Mouse (Mus musculus) forelimb bud, embryonic 11.5 days (tissue): ENCODE data around the gene Primpol.
"Not testable (repeated sequence)": the region's sequence is repeated elsewhere in the genome, so short reads cannot be mapped to it uniquely, and the experiment has no call there.

ENCODE experiments used
- DNase-seq: peaks from one replicate; pipeline ENCODE4 v3.0.0-alpha.2; 2012; ENCODE audit warnings: low read depth, low spot score

Gene Primpol

DNA sequence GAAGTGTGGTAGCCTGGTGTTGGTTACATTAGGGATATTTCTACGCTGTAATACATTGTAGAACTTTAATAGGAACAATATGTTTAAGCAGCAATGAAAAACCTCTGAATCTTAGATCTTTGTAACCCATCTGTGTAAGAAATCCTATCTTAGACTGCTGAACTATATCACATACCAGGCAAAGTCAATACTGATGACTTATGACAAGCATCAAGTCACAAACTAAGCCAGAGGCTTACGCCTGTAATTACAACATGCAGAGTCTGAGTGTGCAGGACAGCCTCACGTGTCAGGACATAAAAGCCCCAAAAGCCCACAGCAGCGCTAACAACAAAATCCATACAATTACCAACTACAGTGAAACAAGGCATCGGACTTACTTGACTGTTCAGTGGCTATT is 13.4 kb downstream of the Primpol start:
- DNase-seq = peak; percentile 27

DNA sequence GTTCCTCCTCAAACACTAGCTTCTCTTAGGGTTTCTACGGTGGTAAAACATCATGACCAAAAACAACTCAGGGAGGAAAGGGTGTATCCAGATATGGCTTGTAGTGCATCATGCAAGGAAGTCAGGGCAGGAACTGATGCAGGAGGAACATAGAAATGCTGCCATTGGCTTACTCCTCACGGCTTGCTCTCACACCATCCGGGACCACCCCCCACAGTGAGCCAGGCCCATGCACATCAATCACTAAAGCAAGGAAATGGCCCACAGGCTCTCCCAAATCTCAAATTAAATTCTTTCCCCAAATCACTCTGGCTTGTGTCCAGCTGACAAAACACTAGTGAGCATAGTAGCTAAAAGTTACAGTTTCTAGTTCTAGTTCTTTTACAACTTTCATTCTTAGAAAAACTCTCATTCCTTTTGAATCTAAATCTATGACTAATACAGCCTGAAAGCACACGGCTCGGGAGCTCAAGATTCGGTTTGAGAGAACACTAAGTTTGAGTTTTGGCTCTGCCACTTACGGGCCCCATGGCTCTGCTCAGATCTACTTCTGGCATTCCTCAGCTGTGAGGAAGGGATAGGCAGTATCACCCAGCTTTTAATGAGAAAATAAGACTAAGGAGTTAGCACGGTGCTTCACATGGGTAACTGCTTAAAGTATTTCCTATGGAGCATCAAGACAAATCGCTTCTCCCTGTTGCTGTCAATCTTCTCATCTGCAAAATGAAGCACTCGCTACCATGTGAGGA is 15.9 kb downstream of the Primpol start:
- DNase-seq = peak; percentile 33

DNA sequence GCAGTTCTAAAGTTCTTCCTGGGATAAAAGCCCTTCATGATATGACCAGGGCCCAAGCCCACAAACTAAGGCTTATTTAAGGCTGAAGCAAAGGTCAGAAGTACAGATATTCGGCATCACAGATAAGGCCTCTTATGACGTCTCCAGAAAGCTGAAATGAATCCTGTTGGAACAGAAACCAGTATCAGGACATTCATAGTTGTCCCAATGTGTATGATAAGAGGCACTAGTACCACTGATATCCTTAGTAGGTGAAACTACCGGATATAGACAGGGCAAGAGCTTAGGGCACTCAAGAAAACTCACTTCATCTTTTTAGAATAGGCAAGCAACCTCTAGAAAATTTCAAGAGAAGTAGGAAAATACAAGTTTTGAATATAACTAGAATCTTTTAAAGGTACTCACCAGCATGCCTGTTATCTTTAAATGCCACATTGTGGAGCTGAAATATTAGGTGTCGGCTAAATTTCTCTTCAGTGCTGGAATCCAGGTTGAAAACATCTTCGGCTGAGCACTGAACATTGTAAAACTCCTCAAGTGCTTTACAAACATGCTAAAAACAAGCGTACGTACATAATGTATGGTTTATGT is 17.6 kb downstream of the Primpol start:
- no peak for DNase-seq

DNA sequence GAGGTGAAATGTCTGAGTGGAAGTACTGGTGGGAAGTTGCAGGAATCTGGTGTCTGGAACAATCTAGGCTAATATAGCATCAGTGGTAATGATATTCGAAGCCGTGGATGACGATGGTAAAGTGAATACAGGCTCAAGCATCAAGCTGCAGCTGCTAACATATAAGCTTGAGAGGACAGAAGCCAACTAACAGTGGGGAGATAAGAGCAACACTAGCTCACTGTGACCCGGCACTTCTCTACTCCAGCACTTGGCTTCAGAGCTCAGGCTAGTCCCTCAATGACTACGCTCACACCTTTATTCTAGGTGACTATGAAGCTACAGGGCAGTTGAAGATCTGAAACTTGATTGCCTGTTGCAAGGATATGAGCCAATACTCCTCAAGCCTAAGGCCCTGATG is 18.3 kb downstream of the Primpol start:
- no peak for DNase-seq

DNA sequence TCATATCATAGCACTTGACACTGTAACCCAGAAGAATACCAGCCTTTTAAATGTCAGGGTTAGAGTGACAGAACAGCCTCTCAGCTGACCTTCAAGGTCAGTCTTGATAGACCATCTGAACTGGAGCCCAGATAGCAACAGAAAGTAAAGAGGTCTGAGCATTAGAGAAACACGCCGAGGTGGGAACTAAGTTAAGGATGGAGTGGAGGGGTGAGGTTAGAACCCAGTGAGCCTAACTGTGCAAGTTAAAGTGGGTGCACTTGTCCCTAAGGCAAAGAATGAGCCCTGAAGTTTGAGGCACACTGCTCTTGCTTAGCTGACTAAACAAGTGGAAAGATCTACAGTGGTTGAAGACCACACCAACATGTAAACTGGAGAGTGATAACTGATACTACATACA is 18.9 kb downstream of the Primpol start:
- DNase-seq = no peak

DNA sequence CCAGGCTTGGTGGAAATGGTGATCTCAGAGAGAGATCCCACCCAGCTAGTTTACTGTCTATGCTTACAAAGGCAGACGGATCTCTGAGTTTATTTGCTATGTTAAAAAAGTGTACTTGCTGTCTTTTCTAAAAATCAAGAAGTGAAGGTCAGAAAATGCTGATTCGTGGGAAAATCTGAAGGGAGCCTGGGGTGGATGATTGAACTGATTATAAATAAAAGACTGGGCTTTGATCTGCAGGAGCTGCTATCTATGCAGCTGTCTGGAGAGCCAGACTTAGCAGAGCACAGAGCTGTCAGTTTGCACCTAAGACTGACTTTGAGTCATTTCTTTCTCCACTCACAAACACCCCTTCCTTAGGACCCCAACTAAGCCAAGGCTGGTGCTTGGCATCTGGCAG is 19.6 kb downstream of the Primpol start:
- no peak for DNase-seq

DNA sequence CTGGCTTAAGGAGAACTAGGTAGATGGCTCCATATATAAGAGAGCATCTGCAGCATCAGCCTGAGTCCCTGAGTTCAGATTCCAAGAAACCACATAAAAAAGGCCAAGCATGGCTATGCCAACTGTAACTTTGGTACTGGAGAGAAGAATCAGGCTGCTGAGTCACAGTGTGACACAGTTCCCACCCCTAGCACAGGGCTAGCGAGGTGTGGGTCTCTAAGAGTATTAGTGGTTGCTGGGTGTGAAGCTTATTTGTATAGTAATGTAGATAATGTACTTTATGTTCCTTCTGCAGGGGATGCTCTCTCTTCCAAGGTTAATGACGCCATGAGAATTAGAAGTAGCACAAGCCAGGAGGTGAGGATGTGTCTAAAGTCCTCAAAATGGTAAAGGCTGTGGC is 20.5 kb downstream of the Primpol start:
- DNase-seq = no peak

DNA sequence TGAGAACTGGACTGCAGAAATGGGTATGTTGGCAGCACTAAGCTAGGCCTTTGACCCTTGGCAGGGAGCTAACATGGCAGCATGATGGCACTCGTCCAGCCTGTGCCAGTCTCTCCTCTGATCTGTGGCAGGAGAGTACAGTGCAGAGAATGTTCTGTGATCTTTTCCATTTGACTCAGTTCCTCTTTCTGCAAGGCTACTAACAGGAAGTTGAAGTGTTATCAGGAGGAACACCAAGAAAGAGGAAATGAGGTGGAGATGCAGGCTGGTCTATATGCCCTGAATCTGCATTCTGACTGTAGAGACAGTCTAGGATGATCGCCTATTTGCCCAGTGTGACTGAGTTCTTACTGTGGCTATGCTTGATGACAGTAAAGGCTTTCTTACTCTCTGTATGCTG is 21.4 kb downstream of the Primpol start:
- no peak for DNase-seq

DNA sequence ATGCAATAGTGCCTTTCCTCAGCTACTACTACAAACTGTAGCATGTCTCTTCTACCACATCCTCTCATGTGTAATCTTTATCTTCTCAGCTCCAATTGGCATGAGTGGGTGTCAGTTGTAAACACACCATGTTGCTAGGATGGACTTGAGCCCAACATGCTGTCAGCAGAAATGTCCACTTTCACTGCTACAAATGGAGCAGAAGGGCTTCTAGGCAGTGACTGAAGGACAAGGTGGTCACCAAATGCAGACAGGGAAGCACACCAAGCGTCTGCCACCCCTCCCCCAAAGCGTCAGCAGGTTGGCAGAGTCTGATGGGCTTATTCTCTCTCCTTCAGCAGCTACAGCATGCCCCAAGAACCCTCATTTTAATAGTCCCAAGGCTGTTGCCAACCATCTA is 23.2 kb downstream of the Primpol start:
- DNase-seq = no peak

DNA sequence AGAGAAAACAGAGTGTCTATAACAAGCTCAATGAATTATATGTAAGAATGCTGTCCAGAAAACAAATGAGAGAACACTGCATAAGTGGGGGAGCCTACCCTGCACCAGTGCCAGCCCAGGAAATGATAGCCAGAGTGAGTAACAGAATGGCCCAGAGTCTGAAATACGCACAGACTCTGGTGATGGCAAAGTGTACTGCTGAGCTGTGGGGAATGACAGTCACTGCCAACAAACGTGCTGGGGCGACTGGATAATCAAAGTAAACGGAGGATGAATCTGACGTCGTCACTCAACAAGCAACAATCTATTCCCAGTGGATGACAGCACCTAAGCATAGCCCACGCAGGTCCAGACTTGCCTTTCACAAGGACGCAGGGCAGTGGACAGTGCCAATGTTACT is 23.9 kb downstream of the Primpol start:
- DNase-seq = no peak

DNA sequence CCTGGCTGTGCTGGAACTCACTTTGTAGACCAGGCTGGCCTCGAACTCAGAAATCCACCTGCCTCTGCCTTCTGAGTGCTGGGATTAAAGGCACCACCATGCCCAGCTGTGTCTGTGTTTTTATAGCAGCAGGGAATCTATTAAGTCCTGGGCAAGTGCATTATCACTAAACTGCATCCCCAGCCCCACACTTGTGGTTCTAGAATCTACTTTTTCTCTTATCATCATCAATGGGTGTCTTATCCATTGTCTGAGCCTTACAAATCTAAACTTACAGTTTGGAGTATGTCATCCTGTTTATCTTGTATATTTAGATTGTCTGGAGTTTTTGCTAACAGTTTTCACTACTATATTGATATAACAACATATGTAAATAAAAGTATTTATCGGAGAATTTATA is 28.3 kb downstream of the Primpol start:
- no peak for DNase-seq

DNA sequence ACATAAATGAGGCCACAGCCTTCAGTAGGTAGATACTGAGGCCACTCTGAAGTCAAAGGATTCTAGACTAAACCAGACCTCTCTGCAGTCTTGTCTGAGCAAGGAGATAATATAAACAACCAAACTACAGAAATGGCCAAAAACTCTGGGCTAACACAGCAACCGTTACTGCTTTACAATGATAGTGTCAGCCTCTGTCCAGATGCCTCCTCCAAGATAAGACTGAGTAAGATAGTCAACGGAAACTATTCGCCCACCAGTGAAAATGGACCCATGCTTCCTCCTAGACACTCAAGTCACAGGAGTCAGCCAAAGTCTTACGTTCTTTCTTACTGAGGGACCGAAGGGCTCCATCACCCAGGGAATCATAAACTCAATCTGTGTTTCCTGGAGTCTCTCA is 29.1 kb downstream of the Primpol start:
- DNase-seq = no peak

DNA sequence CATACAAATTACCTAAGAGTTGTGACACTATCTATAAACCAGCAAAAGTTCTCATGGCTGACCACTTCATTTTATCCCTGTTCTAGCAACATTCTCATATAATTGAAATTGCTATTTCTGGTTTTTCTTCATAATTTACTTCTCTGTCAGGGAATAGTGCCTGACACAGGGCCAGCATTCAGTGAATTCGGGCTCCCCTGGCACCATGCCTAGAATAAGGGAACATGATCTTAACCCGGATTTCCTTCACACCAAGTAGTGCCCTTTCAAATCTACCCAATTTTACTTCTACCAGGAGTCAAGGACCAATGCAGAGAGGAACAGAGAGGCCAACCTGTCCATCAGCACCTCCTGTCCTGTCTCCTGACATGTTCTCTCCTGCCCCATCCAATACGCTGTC is 31.4 kb downstream of the Primpol start:
- no peak for DNase-seq

DNA sequence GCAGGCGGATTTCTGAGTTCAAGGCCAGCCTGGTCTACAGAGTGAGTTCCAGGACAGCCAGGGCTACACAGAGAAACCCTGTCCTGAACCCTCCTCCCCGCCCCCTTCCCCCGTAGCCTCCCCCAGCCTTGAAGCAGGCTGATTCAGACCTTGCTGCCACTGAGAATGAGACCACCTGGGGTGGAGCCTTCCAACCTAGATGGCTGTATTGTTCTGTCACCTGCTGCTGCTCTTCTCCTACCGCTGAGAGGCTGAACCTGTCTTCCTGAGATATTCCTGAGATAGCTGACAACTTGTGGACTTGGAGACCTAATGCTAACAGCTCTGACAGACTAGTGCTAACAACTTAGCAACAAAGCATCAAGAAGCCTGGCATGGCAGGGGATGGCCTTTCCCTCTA is 32.7 kb downstream of the Primpol start:
- DNase-seq = not testable (repeated sequence)

DNA sequence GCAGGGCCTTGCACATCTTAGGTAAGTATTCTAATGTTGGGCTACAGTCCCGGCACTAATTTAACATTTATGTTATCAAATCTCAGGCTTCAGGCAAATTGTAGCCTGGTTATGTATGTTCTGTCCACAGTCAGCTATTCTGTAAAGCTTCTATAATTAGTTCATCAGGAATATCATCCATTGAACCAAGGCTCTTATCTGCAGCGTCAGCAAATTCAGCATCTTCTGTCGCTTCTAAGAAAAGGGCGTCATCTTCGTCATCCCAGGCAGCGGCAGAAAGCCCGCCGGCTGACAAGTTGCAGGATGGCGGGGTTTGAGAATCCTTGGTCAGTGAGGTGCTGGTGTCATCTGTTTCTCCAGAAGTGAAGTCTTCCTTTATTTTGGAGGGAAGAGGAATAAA is 38.2 kb downstream of the Primpol start:
- DNase-seq = no peak

DNA sequence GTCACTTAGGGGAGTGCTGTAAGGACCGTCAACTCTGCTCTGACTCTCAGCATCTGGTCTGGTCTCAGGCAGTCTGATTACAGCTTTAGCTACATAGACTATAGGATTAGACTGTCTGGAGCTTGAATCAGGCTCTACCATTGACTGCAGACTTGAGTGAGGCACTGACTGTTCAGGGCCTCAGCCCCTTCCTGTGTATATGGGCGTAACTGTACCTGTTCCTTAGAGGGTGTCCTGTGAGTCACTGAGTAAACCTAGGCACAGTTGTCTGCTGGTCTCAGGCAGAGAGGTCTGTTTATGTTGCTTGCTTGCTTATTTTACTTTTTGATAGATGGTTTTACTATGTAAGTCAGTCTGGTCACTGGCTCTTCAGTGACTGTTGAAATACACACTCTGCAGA is 43.0 kb downstream of the Primpol start:
- DNase-seq = no peak

DNA sequence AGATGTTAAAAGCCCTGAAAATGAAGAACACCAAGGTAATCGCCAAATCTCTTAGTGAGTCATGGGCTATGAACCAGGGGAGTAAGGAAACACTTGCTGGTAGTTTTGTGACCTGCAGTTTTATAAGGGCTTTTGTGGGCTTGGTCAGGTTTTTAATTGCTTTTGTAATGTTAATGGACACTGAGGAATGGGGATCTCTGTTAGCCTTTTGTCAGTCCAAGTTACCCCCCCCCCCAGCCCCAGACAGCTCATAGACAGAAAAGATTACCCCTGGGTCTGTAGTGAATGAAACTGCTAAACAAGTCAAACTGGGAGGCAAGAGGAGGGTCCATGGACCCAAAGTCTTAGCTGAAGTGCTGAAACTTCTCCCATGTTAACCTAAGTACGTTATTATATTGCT is 43.6 kb downstream of the Primpol start:
- no peak for DNase-seq

DNA sequence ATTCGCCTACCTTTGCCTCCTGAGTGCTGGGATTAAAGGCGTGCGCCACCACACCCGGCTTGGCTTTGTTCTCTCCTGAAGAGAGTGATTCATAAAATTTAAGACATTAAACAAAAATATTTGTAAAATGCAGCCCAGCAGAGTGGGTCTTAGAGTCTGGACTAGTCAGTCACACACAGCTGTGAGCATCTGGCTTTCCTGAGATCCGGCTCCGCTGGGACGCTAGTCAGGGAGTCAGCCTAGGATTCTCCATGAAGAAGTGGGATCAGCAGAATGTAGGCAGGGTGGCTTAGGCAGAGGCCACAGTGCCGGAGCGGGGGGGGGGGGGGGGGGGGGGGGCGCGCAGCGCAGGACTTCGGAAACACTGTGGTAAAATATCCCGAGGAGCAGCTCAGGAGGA is 46.3 kb downstream of the Primpol start:
- DNase-seq = no peak

DNA sequence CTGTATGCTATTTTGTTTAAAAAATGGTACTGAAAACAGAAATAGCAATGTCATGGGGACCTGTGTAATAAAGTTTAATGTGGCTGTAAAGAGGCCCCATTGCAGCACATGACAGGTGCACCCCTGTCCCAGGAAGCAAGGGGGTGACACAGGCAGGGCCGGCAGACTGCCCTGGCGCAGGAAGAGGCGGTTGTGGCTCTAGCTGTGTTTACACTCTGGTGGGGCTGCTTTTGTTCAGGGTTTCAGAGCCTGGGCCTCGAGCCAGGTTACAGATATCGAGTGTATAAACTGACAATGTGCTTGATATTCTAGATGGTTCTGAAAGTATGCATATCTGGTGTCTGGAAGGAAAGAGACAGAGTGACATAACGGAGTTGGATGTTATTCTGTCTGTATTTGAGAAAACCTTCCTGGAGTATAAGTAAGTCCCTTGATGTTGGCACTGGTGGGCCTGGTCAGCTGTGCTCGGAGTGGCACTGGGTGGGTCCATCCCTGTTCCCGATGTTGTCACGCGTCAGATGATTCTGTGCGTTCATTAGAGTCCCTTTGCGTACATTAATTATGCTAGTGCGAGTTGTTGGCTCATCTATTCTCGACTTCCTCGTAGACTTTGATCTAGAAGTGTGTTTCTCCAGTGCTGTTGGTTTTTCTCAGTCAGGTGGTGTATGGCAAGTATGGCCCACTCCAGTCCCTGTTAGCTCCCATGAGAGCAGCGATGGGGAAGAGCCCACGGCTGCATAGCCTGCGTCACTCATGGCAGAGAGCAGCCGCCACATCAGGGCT is 47.2 kb downstream of the Primpol start:
- no peak for DNase-seq

DNA sequence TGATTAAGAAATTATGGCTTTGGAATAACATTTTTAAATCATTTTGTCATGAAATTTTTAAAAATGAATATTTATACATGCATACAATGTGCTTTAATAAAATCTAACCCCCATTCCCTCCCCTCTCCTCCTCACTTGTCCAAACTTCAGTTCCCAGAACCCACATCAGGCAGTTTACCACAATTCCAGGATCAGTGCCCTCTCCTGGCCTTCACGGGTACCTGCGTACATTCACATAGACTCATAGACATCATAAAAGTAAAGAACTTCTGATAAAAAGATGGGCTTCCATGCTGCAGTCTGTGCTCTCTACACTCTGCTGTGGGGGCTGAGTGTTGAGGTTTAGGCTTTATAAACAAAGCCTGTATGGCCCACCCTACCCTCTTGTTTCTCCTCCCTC is 48.1 kb downstream of the Primpol start:
- DNase-seq = no peak

DNA sequence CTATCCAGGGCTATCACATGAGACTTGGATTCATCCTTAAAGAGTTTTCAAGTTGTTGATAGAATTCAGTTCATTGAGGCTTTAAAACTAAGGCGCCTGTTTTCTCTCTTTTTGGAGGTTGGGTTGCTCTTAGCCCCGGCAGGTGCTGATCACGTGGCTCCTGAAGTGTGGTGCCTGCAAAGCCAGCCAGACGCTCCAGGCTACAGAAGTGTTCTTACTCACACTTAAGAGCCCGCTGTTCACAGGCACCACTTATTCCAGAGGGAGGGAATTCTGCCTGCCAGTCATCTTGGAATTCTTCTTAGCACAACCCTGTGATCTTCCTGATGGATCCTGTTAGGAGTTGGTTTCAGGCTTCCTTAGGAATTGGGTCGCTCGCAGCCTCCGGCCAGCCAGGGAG is 49.1 kb downstream of the Primpol start:
- DNase-seq = no peak

DNA sequence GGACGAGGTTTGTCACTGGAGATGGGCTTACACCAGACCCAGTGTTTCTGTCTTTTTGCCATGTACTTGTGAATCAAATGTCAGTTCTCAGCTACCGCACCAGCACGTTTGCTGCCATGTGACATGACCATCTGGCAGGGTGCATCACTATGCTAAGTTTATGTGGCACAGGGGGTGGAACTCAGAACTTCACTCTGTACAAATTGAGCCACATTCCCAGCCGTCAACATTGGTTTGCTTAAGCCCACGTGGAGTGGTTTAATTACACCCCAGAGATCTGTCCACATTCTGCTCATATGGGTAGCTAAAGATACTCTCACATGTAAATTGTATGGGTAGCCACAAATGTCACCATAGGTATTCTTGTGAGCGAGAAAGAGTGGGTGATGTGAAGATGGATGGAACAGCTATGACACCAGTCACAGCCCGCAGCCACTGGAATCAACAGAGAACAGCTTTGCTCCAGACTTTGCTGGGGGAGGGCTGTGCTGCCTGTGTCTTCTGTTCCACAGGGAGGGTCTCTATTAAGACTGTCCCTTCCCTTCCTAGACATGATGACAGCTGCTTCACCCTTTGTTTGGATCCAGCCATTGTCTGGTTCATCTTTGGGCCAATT is 50.0 kb downstream of the Primpol start:
- DNase-seq = no peak

DNA sequence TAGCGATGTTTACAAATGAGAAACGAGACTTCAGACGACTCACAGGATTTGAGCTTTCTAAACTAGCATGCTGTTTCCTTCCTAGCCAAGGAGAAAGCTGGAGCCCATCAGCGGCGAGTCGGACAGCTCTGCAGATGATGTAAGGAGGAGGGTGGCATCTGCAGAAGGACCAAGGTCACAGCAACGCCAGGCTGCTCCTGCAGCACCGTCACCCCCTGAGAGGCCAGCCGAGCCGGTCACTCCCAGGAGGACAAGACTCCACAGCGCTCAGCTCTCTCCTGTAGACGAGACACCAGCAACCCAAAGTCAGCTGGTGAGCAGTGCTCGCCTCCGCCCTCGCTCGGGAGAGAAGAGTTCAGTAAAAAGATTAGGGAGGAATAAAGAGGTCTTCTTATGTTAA is 54.7 kb downstream of the Primpol start:
- DNase-seq = no peak
